Mouse (Mus musculus): ENCODE measurements around the gene Vstm4. TPM values are rescaled to one million over a fixed set of nuclear protein-coding genes. Genes with fewer than 3 reads are reported as not detected.

Vstm4 gene
- polyA plus RNA-seq, 1 experiment = not detected

DNA sequence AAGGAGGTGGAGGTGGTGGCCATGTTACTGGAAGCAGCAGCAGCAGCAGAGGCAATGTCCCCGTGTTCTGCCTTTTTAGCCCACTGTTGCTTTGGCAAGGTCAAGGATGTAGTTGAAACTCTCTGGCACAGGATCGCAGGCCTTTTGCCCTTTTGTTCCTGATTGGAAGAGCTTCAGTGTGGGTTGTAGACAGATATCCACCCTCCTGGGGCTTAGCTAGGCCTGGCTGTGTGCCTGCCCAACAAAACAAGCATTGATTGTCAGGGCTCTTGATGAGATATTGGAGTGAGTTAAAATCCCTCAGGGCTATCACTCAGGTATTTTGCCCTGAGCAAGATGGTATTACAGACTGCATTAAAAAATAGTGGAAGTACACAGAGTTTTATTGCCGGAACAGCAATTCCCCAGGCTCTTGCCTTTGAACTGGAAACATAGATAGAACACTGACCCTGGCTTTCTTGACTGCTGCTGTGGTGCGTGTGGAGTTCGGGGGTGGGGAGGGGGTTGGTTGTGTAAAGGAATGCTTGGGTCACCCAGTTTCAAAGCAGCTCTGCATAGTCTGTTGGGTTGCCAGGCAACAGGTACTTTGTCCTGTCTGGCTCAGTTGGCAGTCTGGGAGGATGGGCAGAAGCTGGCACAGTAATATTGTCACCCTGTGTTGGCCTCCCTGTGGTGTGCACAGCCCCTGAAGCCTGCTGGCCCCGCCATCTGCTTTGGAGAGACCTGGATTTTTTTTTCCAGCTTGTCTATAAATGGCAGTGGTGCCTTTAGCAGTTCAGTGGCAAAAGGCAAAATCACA is 32.5 kb downstream of the Vstm4 start:
- TF ChIP-seq CTCF (IDR thresholded peaks at IDR 0.05; ENCODE audit: low read depth, low read length) (no peak), POLR2A (IDR thresholded peaks at IDR 0.05; ENCODE audit: borderline replicate concordance, low read depth, low read length) (no peak)
- no peak overlapping the region for H3K4me3 ChIP-seq (ENCODE audit: insufficient read depth, low read length)
- no peak overlapping the region for H3K27ac ChIP-seq (ENCODE audit: insufficient read depth, low read depth, low read length)
- H3K4me1 ChIP-seq (ENCODE audit: control insufficient read depth, insufficient read depth, low read length) = peaks cover 2% of the 10 kb centered on the region; the same call in 1 of the 2 replicates

DNA sequence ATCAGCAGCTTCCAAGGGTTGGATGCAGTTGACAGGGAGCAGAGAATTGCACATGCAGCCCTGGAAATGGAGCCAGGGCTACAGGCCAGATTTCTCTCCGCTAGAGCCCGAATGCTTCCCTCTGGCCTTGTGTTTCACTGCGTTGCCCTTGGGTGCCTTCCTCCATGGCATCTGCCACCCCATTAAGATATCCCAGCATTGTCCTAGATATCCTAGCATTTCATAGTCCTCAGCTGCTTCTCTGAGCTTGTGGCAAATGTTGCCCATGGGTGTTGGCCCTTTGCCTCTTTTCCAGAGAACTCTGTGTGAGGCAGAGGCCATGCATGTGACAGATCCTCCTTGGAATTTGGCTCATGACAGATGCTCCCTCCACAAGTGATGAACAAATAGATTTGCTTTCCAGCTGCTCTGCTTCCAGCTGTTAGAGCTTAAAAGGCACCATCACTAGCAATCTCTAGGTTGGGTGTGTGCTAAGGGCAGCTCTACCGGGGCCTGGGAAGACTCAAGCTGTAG is 37.8 kb downstream of the Vstm4 start:
- Histone ChIP-seq H3K4me1 (ENCODE audit: control insufficient read depth, insufficient read depth, low read length) (no peaks in the 10 kb centered on the region), H3K4me3 (ENCODE audit: insufficient read depth, low read length) (no peak overlapping the region), H3K27ac (ENCODE audit: insufficient read depth, low read depth, low read length) (no peak overlapping the region)
- TF ChIP-seq POLR2A (IDR thresholded peaks at IDR 0.05; ENCODE audit: borderline replicate concordance, low read depth, low read length) (no peak), CTCF (IDR thresholded peaks at IDR 0.05; ENCODE audit: low read depth, low read length) (no peak)

DNA sequence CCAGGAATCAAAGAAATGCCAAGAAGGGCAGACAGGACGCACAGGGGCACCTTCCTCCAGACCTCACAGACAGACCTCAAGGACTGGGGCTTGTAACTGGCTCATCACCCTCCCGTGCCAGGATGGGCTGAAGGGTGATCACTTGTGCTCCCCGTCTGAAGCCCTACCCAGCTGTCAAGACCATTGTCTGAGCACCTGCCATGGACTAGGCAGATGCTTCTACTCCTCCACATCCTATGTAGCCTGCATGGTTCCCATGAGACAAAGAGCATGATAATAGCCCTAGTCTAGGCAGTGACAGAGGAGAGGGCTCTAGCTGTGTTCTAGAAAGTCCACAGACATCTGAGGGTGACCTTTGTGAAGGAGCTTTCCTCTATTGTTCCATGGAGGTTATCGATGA is 38.3 kb downstream of the Vstm4 start:
- no peak overlapping the region for H3K27ac ChIP-seq (ENCODE audit: insufficient read depth, low read depth, low read length)
- H3K4me1 ChIP-seq (ENCODE audit: control insufficient read depth, insufficient read depth, low read length) = no peaks in the 10 kb centered on the region
- TF ChIP-seq CTCF (IDR thresholded peaks at IDR 0.05; ENCODE audit: low read depth, low read length) = no peak
- no peak for TF ChIP-seq POLR2A (IDR thresholded peaks at IDR 0.05; ENCODE audit: borderline replicate concordance, low read depth, low read length)
- H3K4me3 ChIP-seq (ENCODE audit: insufficient read depth, low read length) = no peak overlapping the region

DNA sequence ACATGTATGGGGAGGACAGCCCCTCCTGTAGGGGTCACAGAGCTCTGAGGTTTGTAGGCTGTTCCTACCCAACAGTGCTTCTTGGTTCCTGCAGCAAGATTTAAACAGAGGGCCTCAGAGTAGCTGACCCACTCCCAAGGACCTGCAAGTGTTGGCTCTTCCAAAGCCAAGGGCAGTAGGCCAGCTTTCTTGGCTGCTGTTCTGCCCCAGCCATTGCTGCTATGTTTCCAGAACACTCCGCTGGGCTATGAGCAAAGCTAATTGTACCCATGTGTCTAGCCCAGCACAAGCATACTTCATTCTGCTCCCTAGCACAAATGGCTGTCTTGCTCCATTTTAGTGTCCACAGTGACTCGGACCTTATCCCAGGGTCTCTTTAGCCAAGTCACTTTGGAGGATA is 40.3 kb downstream of the Vstm4 start:
- no peak overlapping the region for H3K27ac ChIP-seq (ENCODE audit: insufficient read depth, low read depth, low read length)
- TF ChIP-seq POLR2A (IDR thresholded peaks at IDR 0.05; ENCODE audit: borderline replicate concordance, low read depth, low read length) = no peak
- TF ChIP-seq CTCF (IDR thresholded peaks at IDR 0.05; ENCODE audit: low read depth, low read length) = no peak
- no peaks in the 10 kb centered on the region for H3K4me1 ChIP-seq (ENCODE audit: control insufficient read depth, insufficient read depth, low read length)
- H3K4me3 ChIP-seq (ENCODE audit: insufficient read depth, low read length) = no peak overlapping the region

DNA sequence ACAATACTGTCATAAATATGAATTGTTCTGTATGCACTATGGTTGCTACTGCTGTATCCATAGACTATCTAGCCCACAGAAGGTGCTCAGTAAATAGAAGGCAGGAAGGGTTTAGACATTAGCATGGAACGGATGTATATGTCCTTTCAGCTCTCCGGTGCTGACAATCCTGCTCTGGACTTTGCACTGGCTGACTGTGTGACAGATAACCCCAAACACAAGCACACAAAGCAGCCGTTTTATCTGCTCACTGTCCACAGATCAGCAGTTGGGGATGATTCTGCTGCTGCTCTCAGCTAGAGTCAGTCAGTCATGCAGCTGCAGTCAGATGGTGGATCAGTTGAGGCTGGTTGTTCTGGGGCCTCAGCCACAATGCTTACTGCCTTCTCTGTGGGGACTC is 46.6 kb downstream of the Vstm4 start:
- TF ChIP-seq POLR2A (IDR thresholded peaks at IDR 0.05; ENCODE audit: borderline replicate concordance, low read depth, low read length) (no peak), CTCF (IDR thresholded peaks at IDR 0.05; ENCODE audit: low read depth, low read length) (no peak)

DNA sequence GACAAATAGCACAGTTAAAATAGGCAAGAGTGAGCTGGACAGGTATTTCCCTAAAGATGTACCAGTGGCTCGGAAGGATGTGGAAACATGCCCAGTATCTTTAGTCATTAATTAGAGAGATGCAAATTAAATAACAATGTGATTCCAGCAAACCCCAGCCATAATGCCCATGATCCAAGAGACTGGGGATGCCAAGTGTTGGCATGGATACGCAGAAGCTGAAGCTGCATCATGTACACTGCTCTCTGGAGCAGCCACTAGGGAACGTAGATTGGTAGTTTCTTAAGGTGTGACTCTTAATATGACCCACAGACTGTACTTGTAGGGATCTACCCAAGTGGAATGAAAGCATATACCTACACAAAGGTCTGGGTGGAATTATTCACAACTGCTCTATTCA is 50.0 kb downstream of the Vstm4 start:
- TF ChIP-seq CTCF (IDR thresholded peaks at IDR 0.05; ENCODE audit: low read depth, low read length) (no peak), POLR2A (IDR thresholded peaks at IDR 0.05; ENCODE audit: borderline replicate concordance, low read depth, low read length) (no peak)
- Histone ChIP-seq H3K4me3 (ENCODE audit: insufficient read depth, low read length) (no peak overlapping the region), H3K4me1 (ENCODE audit: control insufficient read depth, insufficient read depth, low read length) (no peaks in the 10 kb centered on the region)

More for the DNA sequence above, 46.6 kb downstream of the Vstm4 start:
- H3K4me1 ChIP-seq (ENCODE audit: control insufficient read depth, insufficient read depth, low read length) = no peaks in the 10 kb centered on the region
- no peak overlapping the region for H3K4me3 ChIP-seq (ENCODE audit: insufficient read depth, low read length)
- H3K27ac ChIP-seq (ENCODE audit: insufficient read depth, low read depth, low read length) = no peak overlapping the region

DNA sequence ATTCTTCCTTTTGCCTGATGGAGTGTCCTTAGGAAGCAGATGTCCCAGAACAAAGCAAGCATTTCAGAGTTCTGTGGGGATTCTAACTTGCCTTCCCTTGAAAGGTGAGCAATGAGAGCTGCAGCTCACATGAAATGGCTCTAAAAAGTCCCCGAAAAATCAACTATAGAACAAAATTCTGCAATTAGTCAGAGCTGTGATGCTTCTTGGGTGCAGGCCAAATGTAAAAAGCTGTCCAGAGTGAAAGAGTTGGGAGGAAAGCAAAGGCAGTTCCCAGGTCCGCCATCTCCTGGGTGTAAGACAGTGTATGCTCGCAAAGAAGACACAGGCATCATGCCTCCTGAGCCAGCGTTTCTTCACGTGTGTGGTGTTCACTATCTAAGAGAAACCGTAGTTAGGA is 52.6 kb downstream of the Vstm4 start:
- Histone ChIP-seq H3K4me3 (ENCODE audit: insufficient read depth, low read length) (no peak overlapping the region), H3K4me1 (ENCODE audit: control insufficient read depth, insufficient read depth, low read length) (no peaks in the 10 kb centered on the region), H3K27ac (ENCODE audit: insufficient read depth, low read depth, low read length) (no peak overlapping the region)
- TF ChIP-seq CTCF (IDR thresholded peaks at IDR 0.05; ENCODE audit: low read depth, low read length) (no peak), POLR2A (IDR thresholded peaks at IDR 0.05; ENCODE audit: borderline replicate concordance, low read depth, low read length) (no peak)

More for the DNA sequence above, 50.0 kb downstream of the Vstm4 start:
- H3K27ac ChIP-seq (ENCODE audit: insufficient read depth, low read depth, low read length) = no peak overlapping the region

DNA sequence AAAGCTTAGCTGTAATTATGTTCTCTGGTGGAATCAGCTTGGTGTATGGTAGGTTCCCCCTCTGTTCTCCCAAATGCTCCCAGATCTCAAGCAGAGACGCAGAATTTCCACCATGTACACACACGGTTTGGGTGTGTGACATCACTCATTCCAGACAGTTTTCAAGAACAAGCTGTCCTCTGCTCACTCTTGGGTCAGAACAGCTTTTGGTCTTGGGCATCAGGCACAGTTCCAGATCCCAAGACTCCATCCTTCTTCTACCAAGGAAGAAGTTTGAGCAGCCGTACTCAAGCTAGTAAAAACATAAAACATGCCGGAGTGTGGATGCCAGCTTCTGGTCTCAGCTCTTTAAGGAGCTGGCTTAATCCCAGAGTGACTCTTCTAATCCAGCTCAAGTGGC is 54.6 kb downstream of the Vstm4 start:
- Histone ChIP-seq H3K4me3 (ENCODE audit: insufficient read depth, low read length) (no peak overlapping the region), H3K27ac (ENCODE audit: insufficient read depth, low read depth, low read length) (no peak overlapping the region), H3K4me1 (ENCODE audit: control insufficient read depth, insufficient read depth, low read length) (no peaks in the 10 kb centered on the region)
- TF ChIP-seq POLR2A (IDR thresholded peaks at IDR 0.05; ENCODE audit: borderline replicate concordance, low read depth, low read length) (no peak), CTCF (IDR thresholded peaks at IDR 0.05; ENCODE audit: low read depth, low read length) (no peak)

DNA sequence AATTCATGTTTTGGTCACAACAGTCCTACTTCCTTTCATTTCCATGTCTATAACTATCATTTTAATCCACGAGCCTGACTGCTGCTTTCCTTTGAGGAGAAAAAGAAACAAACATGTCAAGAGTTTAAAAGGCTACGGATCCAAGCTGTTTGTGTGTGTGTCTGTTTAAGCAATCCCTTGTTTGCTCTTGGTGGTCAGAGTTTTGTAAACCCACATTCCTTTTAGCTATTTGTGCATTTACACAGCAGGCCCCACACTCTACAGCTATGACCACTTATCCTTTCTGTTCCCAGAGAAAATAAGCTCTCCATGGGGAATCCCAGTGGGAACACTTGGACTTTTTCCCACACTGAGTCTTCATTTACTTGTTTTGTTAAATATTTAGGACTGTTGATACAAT is 58.8 kb downstream of the Vstm4 start:
- TF ChIP-seq CTCF (IDR thresholded peaks at IDR 0.05; ENCODE audit: low read depth, low read length) = no peak
- no peak for TF ChIP-seq POLR2A (IDR thresholded peaks at IDR 0.05; ENCODE audit: borderline replicate concordance, low read depth, low read length)
- no peak overlapping the region for H3K4me3 ChIP-seq (ENCODE audit: insufficient read depth, low read length)
- H3K27ac ChIP-seq (ENCODE audit: insufficient read depth, low read depth, low read length) = no peak overlapping the region
- H3K4me1 ChIP-seq (ENCODE audit: control insufficient read depth, insufficient read depth, low read length) = no peaks in the 10 kb centered on the region

DNA sequence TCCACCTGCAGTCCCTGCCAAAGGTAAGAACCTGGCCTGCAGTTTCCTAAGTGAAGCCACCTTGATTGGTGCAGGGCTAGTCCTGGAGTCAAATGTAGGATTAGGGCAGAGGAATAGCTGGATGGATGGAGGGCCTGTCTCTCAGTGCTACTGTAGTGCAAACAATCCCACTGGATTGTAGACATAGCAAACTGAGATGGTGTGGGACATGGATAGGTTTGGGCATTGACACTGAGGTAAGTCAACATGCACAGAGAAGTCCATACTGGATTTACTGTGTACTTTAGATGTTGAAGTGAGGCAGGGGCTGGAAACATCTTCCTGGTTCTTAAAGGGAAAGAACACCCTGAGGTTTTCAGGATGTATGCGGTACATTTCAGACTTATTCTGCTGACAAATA is 61.4 kb downstream of the Vstm4 start:
- Histone ChIP-seq H3K4me1 (ENCODE audit: control insufficient read depth, insufficient read depth, low read length) (no peaks in the 10 kb centered on the region), H3K27ac (ENCODE audit: insufficient read depth, low read depth, low read length) (no peak overlapping the region), H3K4me3 (ENCODE audit: insufficient read depth, low read length) (no peak overlapping the region)
- TF ChIP-seq POLR2A (IDR thresholded peaks at IDR 0.05; ENCODE audit: borderline replicate concordance, low read depth, low read length) (no peak), CTCF (IDR thresholded peaks at IDR 0.05; ENCODE audit: low read depth, low read length) (no peak)
